Comparison of ENCODE assay signal across 32 mouse cellular contexts in the genomic region with DNA sequence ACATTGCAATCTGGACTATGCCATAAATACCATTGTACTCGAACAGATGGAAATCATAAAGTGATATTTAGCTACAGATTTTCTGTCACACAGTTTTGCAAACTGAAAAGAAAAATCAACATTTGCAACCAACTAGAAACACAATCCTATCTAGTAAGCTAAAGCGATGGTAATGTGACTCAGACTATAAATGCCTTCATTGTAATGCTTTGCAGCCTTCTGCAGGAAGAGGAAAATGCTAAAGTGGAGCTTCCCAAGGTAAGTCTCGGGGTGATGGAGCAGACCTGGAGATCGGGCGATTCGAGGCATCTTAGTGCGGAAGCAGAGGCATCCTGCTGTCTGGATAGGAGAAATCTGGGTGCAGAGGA.
DNase-seq lines count a peak whose midpoint lies in the region; ATAC-seq and TF ChIP-seq lines count a peak whose summit lies in the region.
"Had no signal": no experiment of that assay in that cellular context is flagged by ENCODE, and none has a peak within 500 bp of the region (broad histone marks: within the 10 kb centered on the region; RNA-seq: fewer than 3 reads in every experiment).

No protein-coding gene starts in this region.

- no peak overlapping the region for H3K9ac ChIP-seq in forebrain, embryonic 12.5 days
- no peak overlapping the region for H3K9ac ChIP-seq in forebrain, embryonic 11.5 days (ENCODE audit: low read length)
- H3K9ac ChIP-seq in forebrain, embryonic 16.5 days (replicated peaks; ENCODE audit: low read depth, low read length), result no peak overlapping the region
- H3K9ac ChIP-seq: embryonic facial prominence, embryonic 15.5 days; heart, embryonic 13.5 days; hindbrain, embryonic 14.5 days had no signal

- no peak overlapping the region for H3K4me2 ChIP-seq in forebrain, embryonic 12.5 days
- H3K4me2 ChIP-seq in forebrain, embryonic 11.5 days (ENCODE audit: low read depth, low read length, severe bottlenecking), result no peak overlapping the region
- no peak overlapping the region for H3K4me2 ChIP-seq in forebrain, embryonic 16.5 days (ENCODE audit: low read length)
- H3K4me2 ChIP-seq: embryonic facial prominence, embryonic 15.5 days; heart, embryonic 13.5 days; hindbrain, embryonic 14.5 days had no signal

- ATAC-seq in forebrain, embryonic 12.5 days (ENCODE audit: low FRiP score), result no peak
- no peak for ATAC-seq in forebrain, embryonic 11.5 days (replicated peaks; ENCODE audit: low FRiP score)
- ATAC-seq in forebrain, embryonic 16.5 days, result peak; percentile 54
- ATAC-seq: inflammation-experienced regulatory T-cells, adult 6 months; intestine, embryonic 16.5 days; Patski had no signal

- no peak overlapping the region for H3K4me3 ChIP-seq in forebrain, embryonic 12.5 days (replicated peaks)
- no peak overlapping the region for H3K4me3 ChIP-seq in forebrain, embryonic 11.5 days (ENCODE audit: low read depth, low read length)
- no peak overlapping the region for H3K4me3 ChIP-seq in layer of hippocampus, adult 2 months
- H3K4me3 ChIP-seq in forebrain, embryonic 16.5 days (replicated peaks; ENCODE audit: low read length), result no peak overlapping the region
- H3K4me3 ChIP-seq: embryonic facial prominence, embryonic 15.5 days; heart, adult 2 months; heart, embryonic 10.5 days; heart, embryonic 13.5 days had no signal

- no peak for TF ChIP-seq CTCF in layer of hippocampus, adult 2 months (conservative IDR thresholded peaks at IDR 0.05)

- peaks cover 8% of the 10 kb centered on the region for H3K4me1 ChIP-seq in forebrain, embryonic 12.5 days
- no peaks in the 10 kb centered on the region for H3K4me1 ChIP-seq in forebrain, embryonic 11.5 days (replicated peaks; ENCODE audit: control insufficient read depth, insufficient read depth, low read length)
- peaks cover 14% of the 10 kb centered on the region for H3K4me1 ChIP-seq in forebrain, embryonic 16.5 days (replicated peaks; ENCODE audit: control insufficient read depth, insufficient read depth, low read length)
- H3K4me1 ChIP-seq: heart, embryonic 13.5 days had no signal

- no peaks in the 10 kb centered on the region for H3K9me3 ChIP-seq in forebrain, embryonic 12.5 days
- H3K9me3 ChIP-seq in forebrain, embryonic 11.5 days (ENCODE audit: control insufficient read depth, low read length), result no peaks in the 10 kb centered on the region
- no peaks in the 10 kb centered on the region for H3K9me3 ChIP-seq in forebrain, embryonic 16.5 days (ENCODE audit: control insufficient read depth, low read length)
- H3K9me3 ChIP-seq: embryonic facial prominence, embryonic 15.5 days; G1E; heart, embryonic 10.5 days; heart, embryonic 13.5 days had no signal

- no peak for DNase-seq in forebrain, embryonic 11.5 days (ENCODE audit: low spot score)
- DNase-seq in layer of hippocampus, adult 2 months (ENCODE audit: low spot score in 2 of 2), result no peak
- DNase-seq in layer of hippocampus, postnatal 10 days (ENCODE audit: low spot score in 2 of 2), result no peak
- peak; percentile 26 for DNase-seq in brain, embryonic 18.5 days (ENCODE audit: low read depth, low spot score)
- no peak for DNase-seq in kidney, postnatal 36 days
- no peak for DNase-seq in gastrocnemius, adult 18-20 months (ENCODE audit: low spot score)
- DNase-seq: adrenal gland, postnatal 10 days; adrenal gland, postnatal 36 days; B cell, adult 2 months; cerebellum, adult 11-12 months; cerebellum, adult 8-10 months; cerebellum, postnatal 10 days; cerebellum, postnatal 36 days; embryo, embryonic 11 days; gastrocnemius, postnatal 10 days; gastrocnemius, postnatal 36 days; heart, adult 2 months; heart, postnatal 14 days; heart, postnatal 4 days; kidney, adult 2 months had no signal

- no peaks in the 10 kb centered on the region for H3K36me3 ChIP-seq in forebrain, embryonic 12.5 days (replicated peaks)
- no peaks in the 10 kb centered on the region for H3K36me3 ChIP-seq in forebrain, embryonic 11.5 days (ENCODE audit: control insufficient read depth, insufficient read depth, low read length)
- H3K36me3 ChIP-seq in forebrain, embryonic 16.5 days (ENCODE audit: control insufficient read depth, insufficient read depth), result no peaks in the 10 kb centered on the region
- H3K36me3 ChIP-seq: embryonic facial prominence, embryonic 15.5 days had no signal

- 90% methylated on average over 7 of the region's 7 CpGs for WGBS in forebrain, embryonic 12.5 days
- WGBS in forebrain, embryonic 11.5 days, result 88% methylated on average over 7 of the region's 7 CpGs
- 81% methylated on average over 7 of the region's 7 CpGs for WGBS in forebrain, embryonic 16.5 days

- H3K27ac ChIP-seq in forebrain, embryonic 12.5 days, result 0 out of 2 replicates have a peak overlapping the region, but pooled peaks have one; percentile 5
- H3K27ac ChIP-seq in forebrain, embryonic 11.5 days (ENCODE audit: low read depth, low read length), result no peak overlapping the region
- H3K27ac ChIP-seq in layer of hippocampus, adult 2 months, result peak overlapping the region; percentile 52
- H3K27ac ChIP-seq in forebrain, embryonic 16.5 days (ENCODE audit: low read length), result 0 out of 2 replicates have a peak overlapping the region, but pooled peaks have one; percentile 14
- H3K27ac ChIP-seq: embryonic facial prominence, embryonic 15.5 days; heart, adult 2 months; heart, embryonic 10.5 days; heart, embryonic 13.5 days; hindbrain, embryonic 14.5 days; hindbrain, postnatal 0 days had no signal

- no peaks in the 10 kb centered on the region for H3K27me3 ChIP-seq in forebrain, embryonic 12.5 days
- no peaks in the 10 kb centered on the region for H3K27me3 ChIP-seq in forebrain, embryonic 11.5 days (ENCODE audit: control insufficient read depth, insufficient read depth, low read length)
- H3K27me3 ChIP-seq in forebrain, embryonic 16.5 days (replicated peaks; ENCODE audit: control insufficient read depth, insufficient read depth, low read length), result no peaks in the 10 kb centered on the region
- H3K27me3 ChIP-seq: CH12.LX; embryonic facial prominence, embryonic 15.5 days; heart, embryonic 13.5 days; Patski had no signal
